In genomic region chr12:84180090-84180489, GRCm38 (mm10) we compare ENCODE assay signal across 9 mouse cellular contexts. TPM values are rescaled to one million over a fixed set of nuclear protein-coding genes. Genes with fewer than 3 reads are reported as not detected.
DNase-seq lines count a peak whose midpoint lies in the region; ATAC-seq lines count a peak whose summit lies in the region.
"Had no signal": no experiment of that assay in that cellular context is flagged by ENCODE, and none has a peak within 500 bp of the region (broad histone marks: within the 10 kb centered on the region; RNA-seq: fewer than 3 reads in every experiment).

No protein-coding gene starts in this region.

- intact Hi-C loops in heart, postnatal 36 days (cut with DNase I): no loop called here

- 53% methylated on average over 3 of the region's 3 CpGs for whole genome bisulfite sequencing in heart, embryonic 14.5 days
- 63% methylated on average over 3 of the region's 3 CpGs for WGBS in midbrain, embryonic 13.5 days
- 86% methylated on average over 3 of the region's 3 CpGs for WGBS in midbrain, embryonic 11.5 days
- WGBS in hindbrain, embryonic 14.5 days: 60% methylated on average over 3 of the region's 3 CpGs
- WGBS in stomach, embryonic 14.5 days: 43% methylated on average over 3 of the region's 3 CpGs

- peaks cover 57 to 75% of the 10 kb centered on the region in 2 experiments for H3K4me1 ChIP-seq in heart, embryonic 14.5 days (ENCODE audit: control insufficient read depth in 2 of 2, insufficient read depth in 2 of 2, low read length in 2 of 2)
- H3K4me1 ChIP-seq in midbrain, embryonic 13.5 days (replicated peaks): peaks cover 61% of the 10 kb centered on the region
- H3K4me1 ChIP-seq in midbrain, embryonic 11.5 days (ENCODE audit: control insufficient read depth, insufficient read depth, low read length): peaks cover 31% of the 10 kb centered on the region
- peaks cover 52% of the 10 kb centered on the region for H3K4me1 ChIP-seq in hindbrain, embryonic 14.5 days (replicated peaks; ENCODE audit: control insufficient read depth, insufficient read depth, low read length)
- peaks cover 69% of the 10 kb centered on the region for H3K4me1 ChIP-seq in stomach, embryonic 14.5 days (ENCODE audit: control insufficient read depth, insufficient read depth, low read length)

- peak overlapping the region; percentile 50 to 75 for H3K27ac ChIP-seq in heart, embryonic 14.5 days (replicated peaks in 1 of 2; ENCODE audit: control insufficient read depth in 1 of 2, insufficient read depth in 1 of 2, low read depth in 2 of 2, low read length in 2 of 2)
- peak overlapping the region; percentile 74; the same call in 1 of the 2 replicates for H3K27ac ChIP-seq in midbrain, embryonic 13.5 days
- no peak overlapping the region for H3K27ac ChIP-seq in midbrain, embryonic 11.5 days (ENCODE audit: low read depth, low read length)
- H3K27ac ChIP-seq in hindbrain, embryonic 14.5 days: peak overlapping the region; percentile 68; the same call in 1 of the 2 replicates
- peak overlapping the region; percentile 69; the same call in 1 of the 2 replicates for H3K27ac ChIP-seq in stomach, embryonic 14.5 days (ENCODE audit: low read length)

- no peaks in the 10 kb centered on the region for H3K9me3 ChIP-seq in heart, embryonic 14.5 days (ENCODE audit: control insufficient read depth, low read length)
- H3K9me3 ChIP-seq in midbrain, embryonic 13.5 days: no peaks in the 10 kb centered on the region
- H3K9me3 ChIP-seq in midbrain, embryonic 11.5 days (ENCODE audit: control insufficient read depth, low read length): no peaks in the 10 kb centered on the region
- H3K9me3 ChIP-seq in hindbrain, embryonic 14.5 days (ENCODE audit: control insufficient read depth, low read length): no peaks in the 10 kb centered on the region
- no peaks in the 10 kb centered on the region for H3K9me3 ChIP-seq in stomach, embryonic 14.5 days (ENCODE audit: control insufficient read depth, low read depth, low read length)
- H3K9me3 ChIP-seq: neural tube, embryonic 12.5 days had no signal

- no peaks in the 10 kb centered on the region for H3K36me3 ChIP-seq in heart, embryonic 14.5 days (ENCODE audit: control insufficient read depth, insufficient read depth, low read length)
- H3K36me3 ChIP-seq in midbrain, embryonic 13.5 days: no peaks in the 10 kb centered on the region
- H3K36me3 ChIP-seq in midbrain, embryonic 11.5 days (ENCODE audit: control insufficient read depth, insufficient read depth, low read length): no peaks in the 10 kb centered on the region
- H3K36me3 ChIP-seq in hindbrain, embryonic 14.5 days (replicated peaks; ENCODE audit: control insufficient read depth, insufficient read depth): no peaks in the 10 kb centered on the region
- H3K36me3 ChIP-seq in stomach, embryonic 14.5 days (ENCODE audit: control insufficient read depth, insufficient read depth, low read length): no peaks in the 10 kb centered on the region
- H3K36me3 ChIP-seq: neural tube, embryonic 12.5 days had no signal

- H3K27me3 ChIP-seq in heart, embryonic 14.5 days (ENCODE audit: control insufficient read depth, insufficient read depth, low read length): no peaks in the 10 kb centered on the region
- H3K27me3 ChIP-seq in midbrain, embryonic 13.5 days: no peaks in the 10 kb centered on the region
- H3K27me3 ChIP-seq in midbrain, embryonic 11.5 days (ENCODE audit: control insufficient read depth, insufficient read depth, low read length): no peaks in the 10 kb centered on the region
- no peaks in the 10 kb centered on the region for H3K27me3 ChIP-seq in hindbrain, embryonic 14.5 days (ENCODE audit: control insufficient read depth, insufficient read depth, low read length)
- no peaks in the 10 kb centered on the region for H3K27me3 ChIP-seq in stomach, embryonic 14.5 days (ENCODE audit: control insufficient read depth, insufficient read depth, low read length)
- H3K27me3 ChIP-seq: neural tube, embryonic 12.5 days had no signal

- no peak overlapping the region for H3K4me3 ChIP-seq in heart, embryonic 14.5 days (ENCODE audit: control insufficient read depth in 1 of 2, insufficient read depth in 1 of 2, low read depth in 1 of 2, low read length in 2 of 2)
- H3K4me3 ChIP-seq in midbrain, embryonic 13.5 days (replicated peaks): no peak overlapping the region
- no peak overlapping the region for H3K4me3 ChIP-seq in midbrain, embryonic 11.5 days (ENCODE audit: low read depth, low read length)
- H3K4me3 ChIP-seq in hindbrain, embryonic 14.5 days (replicated peaks; ENCODE audit: low read length): no peak overlapping the region
- H3K4me3 ChIP-seq in stomach, embryonic 14.5 days (ENCODE audit: low read depth, low read length): no peak overlapping the region
- H3K4me3 ChIP-seq: neural tube, embryonic 12.5 days had no signal

- peak overlapping the region; percentile 36; the same call in 1 of the 2 replicates for H3K9ac ChIP-seq in heart, embryonic 14.5 days (ENCODE audit: low read length)
- no peak overlapping the region for H3K9ac ChIP-seq in midbrain, embryonic 13.5 days (replicated peaks)
- H3K9ac ChIP-seq in midbrain, embryonic 11.5 days (ENCODE audit: low read length): no peak overlapping the region
- no peak overlapping the region for H3K9ac ChIP-seq in hindbrain, embryonic 14.5 days
- no peak overlapping the region; the same call in 1 of the 2 replicates for H3K9ac ChIP-seq in stomach, embryonic 14.5 days (replicated peaks; ENCODE audit: low read depth, low read length)
- H3K9ac ChIP-seq: neural tube, embryonic 12.5 days had no signal

- ATAC-seq in heart, embryonic 14.5 days (ENCODE audit: insufficient number of reproducible peaks, insufficient read depth, low FRiP score, low read depth): no peak
- no peak for ATAC-seq in midbrain, embryonic 13.5 days
- no peak for ATAC-seq in midbrain, embryonic 11.5 days (ENCODE audit: low FRiP score)
- ATAC-seq in hindbrain, embryonic 14.5 days (ENCODE audit: low FRiP score): no peak
- ATAC-seq in stomach, embryonic 14.5 days (ENCODE audit: insufficient number of reproducible peaks, insufficient read depth, low FRiP score, low read depth): no peak

- H3K4me2 ChIP-seq in heart, embryonic 14.5 days (ENCODE audit: low read length): 0 out of 2 replicates have a peak overlapping the region, but pooled peaks have one; percentile 8
- H3K4me2 ChIP-seq in midbrain, embryonic 13.5 days (replicated peaks): no peak overlapping the region
- no peak overlapping the region for H3K4me2 ChIP-seq in midbrain, embryonic 11.5 days
- no peak overlapping the region for H3K4me2 ChIP-seq in hindbrain, embryonic 14.5 days (replicated peaks)
- H3K4me2 ChIP-seq in stomach, embryonic 14.5 days (replicated peaks; ENCODE audit: low read depth, low read length): no peak overlapping the region

- DNase-seq in heart, postnatal 36 days: no peak
- no peak for DNase-seq in midbrain, embryonic 11.5 days (ENCODE audit: low spot score, missing footprints)
- no peak for DNase-seq in hindbrain, embryonic 14.5 days (ENCODE audit: low spot score)
- DNase-seq in adrenal gland, adult 8-10 months: no peak
- no peak for DNase-seq in c-Kit-positive CD71-positive TER-119-positive erythroid progenitor cells, embryonic 14.5 days (ENCODE audit: low spot score)

RNA-seq across cellular contexts. Expression of gene Pnma1, which starts 31.8 kb away (rescaled TPM):
- 0.43 and 0.68 TPM in 2 replicates for polyA plus RNA-seq in heart, embryonic 14.5 days (2014; fragmentation: Nextera tagmentation; extraction: Ambion mirVana)
- under 1 TPM; 0.11 to 0.22 TPM for total RNA-seq in heart, postnatal 36 days (2021)
- polyA plus RNA-seq in midbrain, embryonic 13.5 days (2015; fragmentation: Nextera tagmentation; extraction: Ambion mirVana): 5.5 and 6.5 TPM in 2 replicates
- polyA plus RNA-seq in midbrain, embryonic 11.5 days (2014; fragmentation: Nextera tagmentation; extraction: Ambion mirVana): 3.4 and 3.8 TPM in 2 replicates
- 3.2 and 4.1 TPM in 2 replicates for polyA plus RNA-seq in hindbrain, embryonic 14.5 days (2014; fragmentation: Nextera tagmentation; extraction: Ambion mirVana)
- 0.45 and 0.90 TPM in 2 replicates for polyA plus RNA-seq in stomach, embryonic 14.5 days (2014; fragmentation: Nextera tagmentation; extraction: Ambion mirVana)
- under 1 TPM; 0.09 to 0.56 (median 0.35) TPM for total RNA-seq in adrenal gland, adult 8-10 months (2022)

RNA-seq across cellular contexts. Expression of gene Elmsan1, which starts 38.6 kb away (rescaled TPM):
- polyA plus RNA-seq in heart, embryonic 14.5 days (2014; fragmentation: Nextera tagmentation; extraction: Ambion mirVana): 7.1 and 7.4 TPM in 2 replicates
- total RNA-seq in heart, postnatal 36 days (2021): 10 to 100 TPM; 15.6 to 15.9 TPM
- polyA plus RNA-seq in midbrain, embryonic 13.5 days (2015; fragmentation: Nextera tagmentation; extraction: Ambion mirVana): 3.6 and 5.2 TPM in 2 replicates
- polyA plus RNA-seq in midbrain, embryonic 11.5 days (2014; fragmentation: Nextera tagmentation; extraction: Ambion mirVana): 3.4 and 3.9 TPM in 2 replicates
- polyA plus RNA-seq in hindbrain, embryonic 14.5 days (2014; fragmentation: Nextera tagmentation; extraction: Ambion mirVana): 4.4 and 4.8 TPM in 2 replicates
- 10.2 and 10.6 TPM in 2 replicates for polyA plus RNA-seq in stomach, embryonic 14.5 days (2014; fragmentation: Nextera tagmentation; extraction: Ambion mirVana)
- total RNA-seq in adrenal gland, adult 8-10 months (2022): 10 to 100 TPM; 21.2 to 31.2 (median 27.3) TPM
